Mouse (Mus musculus): ENCODE measurements at regions not wholly inside any gene's neighbourhood (a gene's known extent, or its start where the extent isn't known, plus 50 kb on each side); places are given as distances from the start of the nearest gene placed in this dataset.

- peak in 1 of 2 experiments; percentile 46 for DNase-seq (ENCODE audit: low spot score in 2 of 2)
Measured at GRCm38 (mm10) chr13:91274131-91274530, 50.4 kb upstream of the Atg10 start.

DNA sequence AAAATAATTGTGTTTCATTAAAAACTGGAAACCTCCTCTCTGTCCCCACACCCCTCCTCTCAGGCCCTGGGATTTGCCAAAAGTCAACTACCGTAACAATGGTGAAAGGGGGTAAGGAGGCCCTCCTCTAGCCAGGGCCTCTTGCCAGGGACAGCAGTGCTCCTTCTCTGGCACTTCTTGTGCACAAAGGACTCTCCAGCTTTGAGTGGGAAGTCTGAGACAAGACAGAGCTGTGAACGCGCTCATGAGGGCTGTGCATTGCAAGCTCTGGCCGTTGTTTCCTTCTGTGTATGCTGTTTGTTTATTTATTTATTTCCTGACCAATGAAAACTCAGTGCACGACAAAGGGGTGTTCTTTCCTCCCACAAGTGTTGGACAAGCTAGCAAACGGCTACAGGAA is 50.8 kb upstream of the Atg10 start:
- DNase-seq (ENCODE audit: low spot score in 2 of 2): no peak

DNA sequence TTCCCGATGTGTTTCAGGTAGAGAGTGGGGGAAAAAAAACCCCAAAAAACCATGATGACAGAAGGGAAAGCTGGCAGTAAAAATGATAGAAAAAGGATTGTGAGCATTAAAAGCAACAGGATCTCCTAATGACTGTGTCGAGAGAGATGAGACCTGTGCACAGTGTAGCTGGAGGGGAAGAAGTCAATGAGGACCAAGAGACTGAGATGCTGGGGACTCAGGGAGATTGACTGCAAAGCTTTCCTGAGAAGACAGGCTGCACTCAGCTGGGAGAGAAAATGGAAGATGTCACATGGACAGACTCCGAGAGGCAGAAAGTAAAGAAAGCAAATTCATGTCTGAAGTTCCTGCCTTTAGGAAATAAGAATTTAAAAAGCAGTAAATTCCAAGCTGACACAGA is 55.7 kb upstream of the Atg10 start:
- DNase-seq (ENCODE audit: low spot score in 2 of 2): no peak

DNA sequence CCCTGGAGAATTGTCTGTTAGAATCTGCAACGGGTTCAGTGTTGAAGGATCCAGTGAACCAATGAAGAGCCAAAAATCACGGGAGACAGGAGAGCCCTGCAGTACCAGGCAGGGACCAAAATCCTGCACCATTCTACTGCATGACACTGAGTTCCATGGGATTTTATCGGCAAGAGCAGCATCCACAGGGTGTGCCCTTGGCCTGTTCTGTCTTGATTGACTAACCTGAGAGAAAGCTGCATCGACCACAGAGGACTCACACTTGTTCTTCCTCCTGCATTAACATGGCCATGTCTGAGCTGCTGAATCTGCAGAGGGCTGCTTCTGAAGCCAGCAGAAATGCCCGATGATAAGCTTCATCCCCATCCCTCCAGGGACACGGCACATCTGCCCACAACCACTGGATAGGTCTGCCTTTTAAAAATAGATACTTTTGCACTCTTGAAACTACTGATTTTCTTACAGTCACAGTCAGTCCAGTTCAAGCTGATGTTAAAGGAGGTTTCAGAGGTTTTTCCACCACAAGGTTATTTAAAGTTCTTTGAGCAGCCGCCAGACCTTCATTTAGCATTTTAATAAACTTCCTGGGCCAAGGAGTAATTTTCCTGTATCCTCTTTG is 71.9 kb upstream of the Atg10 start:
- no peak for DNase-seq (ENCODE audit: low spot score in 2 of 2)

GRCm38 (mm10) chr13:91296521-91297160 is 72.9 kb upstream of the Atg10 start:
- DNase-seq (ENCODE audit: low spot score in 2 of 2): no peak

DNA sequence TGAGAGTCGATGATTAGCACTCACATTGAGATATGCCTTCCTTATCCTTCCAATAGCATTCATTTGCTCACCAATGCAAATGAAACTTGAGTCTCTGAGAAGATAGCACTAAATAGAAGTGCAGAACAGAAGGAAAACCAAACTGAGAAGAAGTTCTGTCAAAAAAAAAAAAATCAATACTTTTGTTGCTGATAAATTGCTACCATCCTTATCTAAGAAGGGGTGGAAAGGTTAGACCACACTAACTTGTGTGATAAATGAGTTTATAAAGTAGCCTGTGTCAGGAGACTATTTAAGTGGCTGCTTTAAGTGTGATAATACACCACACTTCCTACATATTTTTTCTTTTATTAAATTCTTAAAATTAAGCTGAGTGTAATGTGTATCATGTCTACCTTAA is 78.1 kb upstream of the Atg10 start:
- DNase-seq (ENCODE audit: low spot score in 2 of 2): no peak

DNA sequence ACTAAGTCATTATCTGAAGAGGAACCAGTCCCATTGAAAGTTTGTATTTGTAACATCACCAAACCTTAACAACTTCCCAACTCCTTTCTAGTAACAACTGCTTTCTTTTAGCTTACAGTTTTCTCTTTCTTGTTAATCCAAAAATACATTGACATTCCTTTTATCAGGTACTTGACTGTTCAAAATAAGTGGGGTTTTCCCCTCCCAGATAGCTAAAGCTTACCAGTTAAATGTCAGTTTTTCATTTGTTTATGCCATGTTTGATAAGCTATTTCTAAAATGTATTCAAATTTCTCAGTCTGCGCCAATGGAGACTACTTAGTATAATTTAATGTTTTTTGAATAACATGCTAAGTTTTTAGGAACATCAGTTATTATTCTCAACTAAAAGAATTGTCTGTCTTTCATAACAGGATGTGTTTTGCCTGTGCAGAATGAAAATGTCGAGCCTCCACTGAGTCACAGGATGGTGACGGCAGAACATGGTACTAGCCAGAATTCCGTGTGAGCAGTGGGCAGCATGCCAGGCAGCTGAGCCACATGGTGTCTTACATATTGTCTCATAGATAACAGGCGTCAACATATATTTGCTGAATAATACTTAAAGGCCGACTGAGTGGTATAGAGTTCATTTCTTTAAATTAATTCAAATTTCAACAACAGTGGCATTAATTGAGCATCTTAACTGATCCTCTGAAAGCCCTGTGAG is 82.1 kb upstream of the Atg10 start:
- peak in 1 of 2 experiments; percentile 14 for DNase-seq (ENCODE audit: low spot score in 2 of 2)

GRCm38 (mm10) chr13:91306545-91306944 is 82.8 kb upstream of the Atg10 start:
- DNase-seq (ENCODE audit: low spot score in 2 of 2): no peak

- DNase-seq (ENCODE audit: low spot score in 2 of 2): no peak
Measured at GRCm38 (mm10) chr13:91312905-91313571, 89.3 kb upstream of the Atg10 start.

DNA sequence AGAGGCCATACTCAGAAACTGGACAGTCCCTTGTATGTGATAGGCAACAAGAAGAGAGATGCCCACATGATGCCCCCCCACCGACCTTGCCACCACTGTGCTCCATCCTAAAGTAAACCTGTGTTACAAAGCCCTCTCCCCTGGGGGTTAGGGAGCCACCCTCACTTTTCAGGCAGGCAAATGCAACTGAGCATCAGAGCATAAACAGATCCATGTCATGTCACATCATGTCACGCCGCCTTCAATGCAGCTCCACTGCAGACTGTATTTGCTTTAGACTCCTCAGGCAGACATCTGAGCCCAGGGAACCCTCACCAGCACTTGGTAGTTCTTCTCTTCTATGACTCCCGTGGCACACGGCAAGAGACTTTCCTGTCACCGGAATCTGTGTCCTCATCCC is 98.6 kb upstream of the Atg10 start:
- DNase-seq (ENCODE audit: low spot score in 2 of 2): no peak

GRCm38 (mm10) chr13:91326834-91327233 is 103.1 kb upstream of the Atg10 start:
- DNase-seq (ENCODE audit: low spot score in 2 of 2): no peak

GRCm38 (mm10) chr13:91334283-91334682 is 110.5 kb upstream of the Atg10 start:
- no peak for DNase-seq (ENCODE audit: low spot score in 2 of 2)

DNA sequence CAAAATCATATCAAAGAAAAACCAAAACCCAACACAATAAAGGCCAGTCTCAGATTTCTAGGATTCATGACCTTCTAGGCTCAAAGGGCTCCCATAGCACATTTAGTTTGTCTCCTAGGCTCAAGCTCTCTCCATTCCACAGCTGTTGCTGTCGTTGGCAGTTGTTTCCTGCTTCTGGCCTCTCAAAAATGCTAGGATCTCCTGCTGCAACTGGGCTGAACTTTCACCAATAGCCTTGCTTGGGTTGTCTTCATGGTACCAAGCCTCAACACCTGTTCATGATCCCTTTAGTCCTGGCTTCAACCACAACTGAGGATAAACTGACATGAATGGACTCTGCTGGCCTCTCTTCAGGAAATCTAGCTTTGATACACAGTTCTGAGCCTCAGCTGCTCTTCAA is 115.9 kb upstream of the Ssbp2 start:
- DNase-seq (ENCODE audit: low spot score in 2 of 2): no peak

GRCm38 (mm10) chr13:91348489-91349083 is 111.5 kb upstream of the Ssbp2 start:
- DNase-seq (ENCODE audit: low spot score in 2 of 2): no peak

- DNase-seq (ENCODE audit: low spot score in 2 of 2): no peak
Measured at GRCm38 (mm10) chr13:91352311-91352710, 107.8 kb upstream of the Ssbp2 start.

DNA sequence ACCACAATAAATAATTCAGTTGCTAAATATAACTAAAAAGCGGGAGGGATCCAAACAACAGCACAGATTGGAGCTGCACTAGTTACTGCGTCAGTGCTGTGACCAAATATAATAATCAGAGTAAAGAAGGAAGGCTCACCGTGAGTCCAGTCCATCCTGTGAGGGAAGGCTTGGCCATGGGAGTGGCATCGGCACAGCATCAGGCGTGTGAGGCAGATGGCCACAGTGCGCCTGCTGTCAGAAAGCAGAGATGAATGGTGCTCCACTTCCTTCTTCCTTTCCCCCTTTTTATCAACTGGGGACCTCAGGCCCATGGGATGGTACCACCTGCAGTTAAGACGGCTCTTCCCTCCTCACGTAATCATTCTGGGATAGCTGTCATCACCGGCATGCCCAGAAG is 103.6 kb upstream of the Ssbp2 start:
- no peak for DNase-seq (ENCODE audit: low spot score in 2 of 2)

GRCm38 (mm10) chr13:91360121-91360520 is 100.0 kb upstream of the Ssbp2 start:
- DNase-seq (ENCODE audit: low spot score in 2 of 2): no peak

GRCm38 (mm10) chr13:91365270-91365952 is 94.7 kb upstream of the Ssbp2 start:
- peak; percentile 74 to 78 for DNase-seq (ENCODE audit: low spot score in 2 of 2)

DNA sequence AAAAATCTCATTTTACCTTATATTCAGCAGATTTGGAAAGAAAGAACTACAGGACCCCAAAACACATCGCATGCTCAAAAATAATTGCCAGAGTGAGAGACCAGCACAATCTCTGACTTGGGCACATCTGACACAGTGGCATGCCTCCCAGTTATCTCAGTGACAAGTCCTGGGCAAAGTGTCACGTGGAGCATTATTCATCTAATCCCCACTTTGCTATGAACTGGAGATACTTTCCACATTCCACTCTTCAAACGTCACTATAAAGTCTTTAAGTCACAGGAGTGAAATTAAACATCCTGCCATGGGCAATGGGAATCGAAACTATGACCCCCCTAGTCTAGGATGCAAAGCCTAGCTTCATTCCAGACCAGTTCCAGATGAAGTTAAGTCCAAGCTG is 93.5 kb upstream of the Ssbp2 start:
- DNase-seq (ENCODE audit: low spot score in 2 of 2): no peak

DNA sequence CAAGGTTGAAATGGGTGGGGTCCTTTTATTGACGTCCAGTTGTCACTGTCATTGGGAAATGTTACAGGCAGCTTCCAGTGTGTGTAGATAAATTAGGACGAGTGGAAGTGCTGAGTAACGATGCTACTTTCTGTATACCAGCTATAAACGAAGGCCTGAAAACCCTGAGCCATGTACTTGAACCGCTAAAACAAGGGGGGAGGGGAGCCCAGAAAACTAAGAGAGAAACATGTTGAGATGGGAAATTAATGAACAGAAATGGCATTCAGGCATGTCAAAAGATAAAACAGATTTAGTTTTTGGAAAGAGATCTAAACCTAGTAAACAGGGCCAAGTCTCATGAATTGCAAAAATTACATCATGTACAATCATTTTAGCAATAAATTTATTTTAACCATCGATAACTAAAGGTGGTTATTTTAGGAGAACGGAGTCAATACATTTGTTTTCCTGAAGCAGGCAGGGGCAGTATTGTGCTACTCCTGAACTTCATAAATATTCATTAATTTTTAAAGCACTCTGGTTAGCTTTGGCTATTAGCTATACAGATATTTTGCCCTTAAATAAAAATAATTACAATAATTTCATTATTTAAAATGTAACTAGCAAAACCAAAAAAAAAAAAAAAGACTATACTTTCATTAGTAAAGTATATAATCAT is 92.1 kb upstream of the Ssbp2 start:
- DNase-seq (ENCODE audit: low spot score in 2 of 2): no peak

DNA sequence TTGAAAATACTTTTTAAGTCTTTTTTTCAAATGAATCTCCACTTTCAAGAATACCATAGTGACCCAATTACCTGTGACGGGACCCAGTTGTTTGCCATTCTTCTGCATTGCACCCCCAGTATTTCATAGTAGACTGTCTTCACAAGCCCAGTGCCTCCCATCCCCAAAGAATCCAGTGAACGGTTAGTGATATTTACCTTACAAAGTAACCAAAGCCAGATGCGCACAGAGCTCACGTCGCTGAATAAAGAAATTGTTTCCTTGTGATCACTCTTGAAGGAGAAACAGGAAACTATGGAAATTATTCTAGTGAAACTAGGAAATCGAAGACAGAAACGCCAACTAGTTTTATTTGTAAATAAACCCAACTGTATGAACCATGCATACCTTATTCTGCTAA is 91.4 kb upstream of the Ssbp2 start:
- DNase-seq (ENCODE audit: low spot score in 2 of 2): no peak
